In genomic region chr19:37174716-37175435, GRCm38 (mm10) we compare ENCODE assay signal across 7 mouse cellular contexts. TPM values are rescaled to one million over a fixed set of nuclear protein-coding genes. Genes with fewer than 3 reads are reported as not detected.
A peak's percentile ranks its signal among the peaks of the same experiment; 100 is the strongest.
DNase-seq lines count a peak whose midpoint lies in the region; ATAC-seq lines count a peak whose summit lies in the region.

No protein-coding gene starts in this region.

- ATAC-seq in limb, embryonic 11.5 days (ENCODE audit: insufficient number of reproducible peaks, low FRiP score, low TSS enrichment, low read depth): peak; percentile 80; the same call in 1 of the 2 replicates
- peak; percentile 79 for ATAC-seq in midbrain, embryonic 12.5 days (ENCODE audit: low FRiP score, low read depth)

- no peaks in the 10 kb centered on the region for H3K4me1 ChIP-seq in limb, embryonic 11.5 days (ENCODE audit: control insufficient read depth, insufficient read depth, low read length)
- peaks cover 17% of the 10 kb centered on the region for H3K4me1 ChIP-seq in midbrain, embryonic 12.5 days

- peak overlapping the region; percentile 63 for H3K9ac ChIP-seq in limb, embryonic 11.5 days (ENCODE audit: low read length)
- peak overlapping the region; percentile 79 for H3K9ac ChIP-seq in midbrain, embryonic 12.5 days (replicated peaks)

- H3K4me2 ChIP-seq in limb, embryonic 11.5 days (ENCODE audit: low read depth, severe bottlenecking): peak overlapping the region; percentile 100
- H3K4me2 ChIP-seq in midbrain, embryonic 12.5 days (replicated peaks): peak overlapping the region; percentile 99

- no peaks in the 10 kb centered on the region for H3K36me3 ChIP-seq in limb, embryonic 11.5 days (ENCODE audit: control insufficient read depth, insufficient read depth, low read length)
- no peaks in the 10 kb centered on the region for H3K36me3 ChIP-seq in midbrain, embryonic 12.5 days

- peak overlapping the region; percentile 60 for H3K4me3 ChIP-seq in limb, embryonic 11.5 days (ENCODE audit: low read depth, low read length)
- H3K4me3 ChIP-seq in midbrain, embryonic 12.5 days: peak overlapping the region; percentile 74

- H3K27me3 ChIP-seq in limb, embryonic 11.5 days (ENCODE audit: control insufficient read depth, insufficient read depth, low read length): peaks cover 24% of the 10 kb centered on the region
- peaks cover 25% of the 10 kb centered on the region for H3K27me3 ChIP-seq in midbrain, embryonic 12.5 days

- H3K27ac ChIP-seq in limb, embryonic 11.5 days (replicated peaks; ENCODE audit: low read depth, low read length): no peak overlapping the region
- H3K27ac ChIP-seq in midbrain, embryonic 12.5 days (replicated peaks): peak overlapping the region; percentile 91

- no peaks in the 10 kb centered on the region for H3K9me3 ChIP-seq in limb, embryonic 11.5 days (ENCODE audit: control insufficient read depth, low read length)
- no peaks in the 10 kb centered on the region for H3K9me3 ChIP-seq in midbrain, embryonic 12.5 days

- DNase-seq in adrenal gland, adult 18-20 months (ENCODE audit: low spot score in 2 of 2): peak; percentile 51 to 56
- DNase-seq in embryo, embryonic 10.5 days (ENCODE audit: low spot score): peak; percentile 77
- peak; percentile 58 for DNase-seq in gonadal fat pad, adult 2 months (ENCODE audit: low read depth)
- peak; percentile 76 for DNase-seq in kidney, adult 11 months
- DNase-seq in limb, embryonic 11.5 days (ENCODE audit: low spot score): peak; percentile 48
- DNase-seq in spleen, adult 18-20 months: peak; percentile 8 to 41

- WGBS in limb, embryonic 11.5 days: under 1% methylated on average over 36 of the region's 36 CpGs
- under 1% methylated on average over 36 of the region's 36 CpGs for WGBS in midbrain, embryonic 12.5 days

RNA-seq across cellular contexts. Expression of gene March5, which starts 32.5 kb away (rescaled TPM):
- 100 to 1,000 TPM; 116 to 137 TPM for total RNA-seq in adrenal gland, adult 18-20 months (2021)
- 42.1 and 49.1 TPM in 2 replicates for polyA plus RNA-seq in gonadal fat pad, adult 2 months (2012; rRNA removed)
- 154 and 163 TPM in 2 replicates for polyA plus RNA-seq in limb, embryonic 11.5 days (2014; fragmentation: Nextera tagmentation; extraction: Ambion mirVana)
- 150 and 161 TPM in 2 replicates for polyA plus RNA-seq in midbrain, embryonic 12.5 days (2016; fragmentation: Nextera tagmentation; extraction: Ambion mirVana)

RNA-seq across cellular contexts. Expression of gene Cpeb3, which starts 33.5 kb away (rescaled TPM):
- 10 to 100 TPM; 14.4 to 15.5 TPM for total RNA-seq in adrenal gland, adult 18-20 months (2021)
- polyA plus RNA-seq in gonadal fat pad, adult 2 months (2012; rRNA removed): 8.0 and 11.9 TPM in 2 replicates
- 0.68 and 0.82 TPM in 2 replicates for polyA plus RNA-seq in limb, embryonic 11.5 days (2014; fragmentation: Nextera tagmentation; extraction: Ambion mirVana)
- polyA plus RNA-seq in midbrain, embryonic 12.5 days (2016; fragmentation: Nextera tagmentation; extraction: Ambion mirVana): 4.8 and 6.7 TPM in 2 replicates

Comparison
In these comparisons a context has a peak if more than half of its experiments do, and no peak if none do; other contexts are left out.
1. DNase-seq: peak in every context shown above with its lines; median percentile 77 in embryo, embryonic 10.5 days; 76 in kidney, adult 11 months; 58 in gonadal fat pad, adult 2 months; 54 in adrenal gland, adult 18-20 months; 48 in limb, embryonic 11.5 days; 24 in spleen, adult 18-20 months.